Mouse (Mus musculus): ENCODE measurements at regions not wholly inside any gene's neighbourhood (a gene's known extent, or its start where the extent isn't known, plus 50 kb on each side); places are given as distances from the start of the nearest gene placed in this dataset.

DNA sequence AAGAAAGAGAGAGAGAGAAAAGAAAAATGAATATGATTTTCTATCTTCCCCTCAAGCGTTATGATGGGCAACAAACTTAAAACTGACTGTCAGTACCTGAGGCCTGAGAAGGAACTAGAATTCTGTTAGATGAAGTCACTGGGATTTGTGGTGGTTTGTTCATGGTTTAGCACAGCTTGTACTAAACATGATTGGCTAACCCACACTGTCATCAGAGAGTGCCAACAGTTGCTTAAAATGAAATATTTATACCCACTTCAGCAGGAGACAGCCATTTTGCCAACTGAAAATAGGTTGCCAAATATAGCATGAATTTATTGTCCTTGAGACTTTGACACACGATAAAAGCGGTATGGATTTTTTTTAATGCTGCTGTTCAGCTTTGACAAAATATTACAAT is 360.5 kb upstream of the Slc24a2 start:
- Histone ChIP-seq H3K4me3 (replicated peaks) (no peak overlapping the region), H3K36me3 (replicated peaks; ENCODE audit: low read length) (no peaks in the 10 kb centered on the region), H3K4me1 (no peaks in the 10 kb centered on the region), H3K9me3 (0 out of 2 replicates have a peak, but pooled peaks cover 3% of the 10 kb centered on the region), H3K27me3 (replicated peaks) (no peaks in the 10 kb centered on the region)
- TF ChIP-seq FLI1 (IDR thresholded peaks at IDR 0.05; ENCODE audit: low read length) (no peak), GATA1 (IDR thresholded peaks at IDR 0.05; ENCODE audit: borderline replicate concordance, low read length) (no peak)

DNA sequence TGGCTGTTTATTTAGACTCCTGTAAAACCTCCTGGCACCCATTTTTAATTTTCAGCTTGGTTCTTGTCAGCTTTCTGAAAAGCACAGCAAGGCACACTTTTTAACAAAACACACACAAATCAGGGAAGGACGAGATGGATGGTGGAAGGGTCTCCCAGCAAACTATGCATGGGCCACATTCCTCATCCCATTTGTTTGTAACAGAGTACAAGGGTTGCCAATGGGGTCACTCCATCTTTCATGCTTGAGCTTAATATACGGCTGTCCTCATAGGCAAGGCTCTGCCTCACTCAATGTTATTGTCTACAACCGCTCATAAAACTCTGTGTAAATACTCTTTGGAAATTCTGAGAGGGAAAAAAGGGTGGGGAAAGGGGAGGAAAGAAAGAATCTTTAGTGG is 347.9 kb upstream of the Slc24a2 start:
- Histone ChIP-seq H3K36me3 (replicated peaks; ENCODE audit: low read length) (no peaks in the 10 kb centered on the region), H3K4me3 (replicated peaks) (no peak overlapping the region), H3K9me3 (peaks cover 4% of the 10 kb centered on the region; the same call in 1 of the 2 replicates), H3K27me3 (replicated peaks) (no peaks in the 10 kb centered on the region), H3K4me1 (no peaks in the 10 kb centered on the region)
- no peak for TF ChIP-seq FLI1 (IDR thresholded peaks at IDR 0.05; ENCODE audit: low read length)
- TF ChIP-seq GATA1 (IDR thresholded peaks at IDR 0.05; ENCODE audit: borderline replicate concordance, low read length), result no peak

DNA sequence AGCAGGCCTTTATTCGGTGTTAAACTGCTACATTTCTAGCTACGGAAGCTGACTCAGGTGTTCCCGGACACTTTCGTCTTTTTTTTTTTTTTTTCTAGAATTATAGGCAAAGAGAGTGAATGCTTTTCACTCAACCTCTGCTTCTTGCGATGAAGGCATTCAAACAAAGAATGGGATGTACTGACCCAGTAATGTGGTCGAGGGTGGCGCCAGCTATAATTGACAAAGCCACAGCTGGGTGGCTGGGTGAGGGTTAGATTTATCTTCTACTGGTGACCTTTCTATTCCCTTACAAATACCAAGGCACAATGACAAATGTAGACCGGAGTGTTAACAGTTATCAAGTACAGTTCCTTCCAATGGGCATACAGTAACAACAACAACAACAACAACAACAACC is 340.7 kb upstream of the Slc24a2 start:
- H3K4me3 ChIP-seq (replicated peaks), result no peak overlapping the region
- H3K36me3 ChIP-seq (replicated peaks; ENCODE audit: low read length), result no peaks in the 10 kb centered on the region
- H3K4me1 ChIP-seq, result no peaks in the 10 kb centered on the region
- no peak for TF ChIP-seq GATA1 (IDR thresholded peaks at IDR 0.05; ENCODE audit: borderline replicate concordance, low read length)
- TF ChIP-seq FLI1 (IDR thresholded peaks at IDR 0.05; ENCODE audit: low read length), result no peak
- no peaks in the 10 kb centered on the region for H3K27me3 ChIP-seq (replicated peaks)
- H3K9me3 ChIP-seq, result peaks cover 4% of the 10 kb centered on the region; the same call in 1 of the 2 replicates

DNA sequence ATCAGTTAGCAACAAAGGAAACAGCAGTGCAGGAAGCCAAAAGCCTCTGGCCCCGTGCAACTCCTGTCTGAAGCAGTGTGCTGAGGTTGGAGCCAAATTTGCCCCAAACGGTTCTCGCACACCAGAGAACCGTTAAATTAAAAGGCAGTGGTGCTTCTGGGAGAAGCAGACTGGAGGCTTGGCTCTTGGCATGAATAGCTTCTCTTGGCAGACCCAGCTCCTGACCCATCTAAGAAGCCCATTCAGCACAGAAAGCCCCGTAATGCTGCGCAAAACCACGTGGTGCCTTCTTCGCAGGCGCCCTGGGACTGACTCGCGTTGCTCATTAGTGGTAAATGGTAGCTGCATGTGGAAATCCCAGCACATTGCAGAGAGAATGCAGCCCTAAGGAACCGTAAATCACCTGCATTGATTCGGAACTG is 340.2 kb upstream of the Slc24a2 start:
- H3K4me1 ChIP-seq, result no peaks in the 10 kb centered on the region
- no peaks in the 10 kb centered on the region for H3K27me3 ChIP-seq (replicated peaks)
- no peak overlapping the region for H3K4me3 ChIP-seq (replicated peaks)
- TF ChIP-seq FLI1 (IDR thresholded peaks at IDR 0.05; ENCODE audit: low read length), result no peak
- no peak for TF ChIP-seq GATA1 (IDR thresholded peaks at IDR 0.05; ENCODE audit: borderline replicate concordance, low read length)
- H3K9me3 ChIP-seq, result 0 out of 2 replicates have a peak, but pooled peaks cover 4% of the 10 kb centered on the region
- no peaks in the 10 kb centered on the region for H3K36me3 ChIP-seq (replicated peaks; ENCODE audit: low read length)

DNA sequence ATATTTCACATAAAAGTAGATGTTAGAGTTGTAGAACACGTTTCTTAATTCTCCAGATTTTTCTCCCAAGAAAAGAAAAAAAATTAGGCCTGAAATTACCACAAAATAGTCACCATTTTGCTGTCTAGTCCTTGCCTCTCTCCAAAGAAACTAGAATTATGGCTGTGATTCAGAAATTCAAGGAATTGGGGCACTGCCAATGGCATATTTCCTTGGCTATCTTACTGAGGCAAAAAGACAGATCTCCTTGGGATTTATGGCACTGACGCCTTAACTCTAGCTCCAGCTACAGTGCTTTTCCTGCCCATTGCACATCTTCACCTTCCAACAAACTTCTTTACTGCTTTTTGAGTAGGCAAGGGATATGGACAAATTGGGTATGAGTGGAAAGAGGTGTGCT is 336.3 kb upstream of the Slc24a2 start:
- H3K36me3 ChIP-seq (replicated peaks; ENCODE audit: low read length), result no peaks in the 10 kb centered on the region
- H3K4me3 ChIP-seq (replicated peaks), result no peak overlapping the region
- H3K27me3 ChIP-seq (replicated peaks), result no peaks in the 10 kb centered on the region
- peaks cover 6% of the 10 kb centered on the region for H3K9me3 ChIP-seq
- TF ChIP-seq FLI1 (IDR thresholded peaks at IDR 0.05; ENCODE audit: low read length) (no peak), GATA1 (IDR thresholded peaks at IDR 0.05; ENCODE audit: borderline replicate concordance, low read length) (no peak)
- H3K4me1 ChIP-seq, result no peaks in the 10 kb centered on the region

DNA sequence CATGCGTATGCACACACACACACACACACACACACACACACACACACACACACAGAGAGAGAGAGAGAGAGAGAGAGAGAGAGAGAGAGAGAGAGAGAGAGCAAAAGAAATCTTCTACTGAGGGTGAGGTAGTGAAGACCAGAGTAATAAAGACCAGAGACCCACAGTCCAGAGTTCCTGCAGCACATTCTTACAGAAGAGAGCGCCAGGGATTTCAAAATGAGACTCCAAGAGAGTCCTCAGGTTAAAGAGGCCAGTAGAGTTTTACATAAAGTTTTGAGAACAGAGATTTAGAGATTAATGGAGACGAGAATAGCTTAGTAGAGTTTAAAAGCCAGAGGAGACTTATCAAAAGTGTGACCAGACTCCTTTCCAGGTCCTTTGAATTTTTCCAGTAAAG is 324.6 kb upstream of the Slc24a2 start:
- Histone ChIP-seq H3K4me1 (no peaks in the 10 kb centered on the region), H3K36me3 (replicated peaks; ENCODE audit: low read length) (no peaks in the 10 kb centered on the region), H3K4me3 (replicated peaks) (no peak overlapping the region), H3K27me3 (replicated peaks) (no peaks in the 10 kb centered on the region), H3K9me3 (peaks cover 9% of the 10 kb centered on the region; the same call in 1 of the 2 replicates)
- TF ChIP-seq GATA1 (IDR thresholded peaks at IDR 0.05; ENCODE audit: borderline replicate concordance, low read length) (no peak), FLI1 (IDR thresholded peaks at IDR 0.05; ENCODE audit: low read length) (no peak)
